Mouse (Mus musculus) midbrain, postnatal 0 days (tissue): ENCODE data around the gene Gm49391. TPM values are rescaled to one million over a fixed set of nuclear protein-coding genes. Genes with fewer than 3 reads are reported as not detected.

Experiments
- ATAC-seq: fragments of 200-750 bp; cut with Nextera tagmentation; 2 replicates; pipeline ENCODE4 v1.8.0; 2017; ENCODE audit warnings: moderate number of reproducible peaks, mild to moderate bottlenecking, moderate TSS enrichment, moderate library complexity; ENCODE audit not compliant: low FRiP score
- DNase-seq: peaks from one replicate; pipeline ENCODE4 v3.0.0-alpha.2; 2015; ENCODE audit warnings: low spot score
- H3K27ac ChIP-seq: fragments of 300-500 bp; sonication (generic); 2 replicates; pipeline ENCODE4 v1.5.1; 2014; ENCODE audit warnings: low read depth, mild to moderate bottlenecking, low read length, mixed read lengths
- H3K27me3 ChIP-seq: fragments of 300-500 bp; sonication (generic); 2 replicates; pipeline ENCODE4 v1.6.1; 2014; ENCODE audit warnings: low read length, control low read depth, mixed read lengths; ENCODE audit not compliant: insufficient read depth
- H3K36me3 ChIP-seq: fragments of 300-500 bp; sonication (generic); 2 replicates; pipeline ENCODE4 v1.6.1; 2014; ENCODE audit warnings: low read length, control low read depth, mixed read lengths; ENCODE audit not compliant: insufficient read depth
- H3K4me1 ChIP-seq: fragments of 300-500 bp; sonication (generic); 2 replicates; pipeline ENCODE4 v1.6.1; 2014; ENCODE audit warnings: mild to moderate bottlenecking, control low read depth, antibody characterized with exemption, low read length, mixed read lengths; ENCODE audit not compliant: insufficient read depth
- H3K4me2 ChIP-seq: fragments of 300-500 bp; sonication (generic); 2 replicates; pipeline ENCODE4 v1.6.1; 2014; ENCODE audit warnings: low read depth, mild to moderate bottlenecking, low read length, mixed read lengths; ENCODE audit not compliant: poor library complexity, severe bottlenecking
- H3K4me3 ChIP-seq: fragments of 300-500 bp; sonication (generic); 2 replicates; pipeline ENCODE4 v1.5.1; 2014; ENCODE audit warnings: low read depth, mild to moderate bottlenecking, low read length, moderate library complexity
- H3K9ac ChIP-seq: fragments of 300-500 bp; sonication (generic); replicated peaks from 2 replicates; pipeline ENCODE4 v1.6.1; 2014; ENCODE audit warnings: mild to moderate bottlenecking, low read length, moderate library complexity, mixed read lengths; ENCODE audit not compliant: poor library complexity, severe bottlenecking
- H3K9me3 ChIP-seq: fragments of 300-500 bp; sonication (generic); 2 replicates; pipeline ENCODE4 v1.6.1; 2016; ENCODE audit warnings: low read length, control low read depth
- CTCF ChIP-seq: IDR thresholded peaks from 2 replicates; pipeline ENCODE4 v1.5.1; 2016; ENCODE audit warnings: antibody characterized with exemption, mild to moderate bottlenecking
- WGBS: fragments of 180-500 bp; shearing (Covaris S2); extraction: QIAGEN DNeasy Blood & Tissue Kit; methylation state at CpG from one replicate; pipeline ENCODE4 v1.1.7; 2014; 5-methylcytosine and 5-hydroxymethylcytosine counted together
- polyA plus RNA-seq: library from polyadenylated mRNA; unstranded; fragments of >200 nt; fragmentation: Nextera tagmentation; extraction: Ambion mirVana; gene quantifications from 2 replicates; pipeline ENCODE4 v1.2.1, GENCODE M21; 2015
- total RNA-seq: library from RNA; depleted of rRNA; stranded (reverse); fragments of >200 nt; gene quantifications from 2 replicates; pipeline ENCODE4 v1.2.3, GENCODE M21; 2014; rRNA removed

The Gm49391 gene
- total and polyA plus RNA-seq, 2 experiments from 2014 or later, result 0.75 to 6.0 TPM

DNA sequence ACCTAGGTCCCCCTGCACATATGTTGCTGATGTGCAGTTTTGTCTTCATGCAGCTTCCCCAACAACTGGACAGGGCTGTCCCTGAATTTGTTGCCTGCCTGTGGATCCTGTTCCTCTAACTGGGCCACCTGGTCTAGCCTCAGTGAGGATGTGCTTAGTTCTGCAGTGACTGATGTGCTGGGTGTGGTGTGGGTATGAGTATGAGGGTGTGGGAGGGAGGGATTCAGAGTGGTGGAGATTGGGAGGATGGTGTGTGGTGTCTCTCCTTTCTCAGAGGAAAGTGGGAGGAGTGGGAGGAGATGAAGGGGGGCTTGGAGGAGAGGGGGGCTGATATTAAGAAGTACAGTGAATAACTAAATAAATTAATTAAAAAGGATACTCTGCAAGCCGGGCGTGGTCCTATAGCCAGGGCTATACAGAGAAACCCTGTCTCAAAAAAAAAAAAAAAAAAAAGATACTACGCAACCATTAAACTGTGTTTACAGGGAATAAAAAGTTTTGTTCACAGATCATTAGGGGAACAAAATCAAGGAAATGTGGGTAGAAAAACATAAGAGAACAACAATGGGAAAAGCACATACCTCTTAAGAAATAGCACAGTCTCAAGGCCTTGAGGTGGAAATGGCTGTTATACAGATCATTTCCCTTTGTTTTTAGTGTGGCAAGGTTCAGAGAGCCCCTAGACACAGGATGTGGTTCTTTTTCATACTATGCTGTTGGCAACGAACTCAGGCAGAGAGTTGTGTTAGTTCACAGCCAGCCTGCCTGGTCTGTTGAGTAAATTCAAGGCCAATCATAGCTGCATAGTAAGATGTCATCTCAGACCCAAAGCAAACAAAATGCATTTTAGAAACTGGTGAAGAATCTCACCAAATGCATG lies 87.9 kb downstream of the Gm49391 start:
- Histone ChIP-seq H3K27me3 (no peaks in the 10 kb centered on the region), H3K9ac (no peak overlapping the region), H3K27ac (no peak overlapping the region), H3K4me3 (no peak overlapping the region), H3K4me2 (no peak overlapping the region), H3K36me3 (no peaks in the 10 kb centered on the region), H3K9me3 (no peaks in the 10 kb centered on the region), H3K4me1 (no peaks in the 10 kb centered on the region)
- no peak for DNase-seq
- WGBS, result 82% methylated on average over 4 of the region's 4 CpGs
- TF ChIP-seq CTCF, result no peak
- no peak for ATAC-seq

Other genes with a start within 250 kb of the Gm49391 start
- gene BC051665, start 150.2 kb downstream of the Gm49391 start, total RNA-seq, result not detected in 2 replicates
- not detected in 2 replicates for gene BC051665, start 150.2 kb downstream of the Gm49391 start, polyA plus RNA-seq
- not detected in 2 replicates for gene Ctsll3, start 133.7 kb downstream of the Gm49391 start, total RNA-seq
- gene Ctsll3, start 133.7 kb downstream of the Gm49391 start, polyA plus RNA-seq, result not detected in 2 replicates
- 0.22 and 0.38 TPM in 2 replicates for gene 4930486L24Rik, start 72.1 kb downstream of the Gm49391 start, total RNA-seq
- gene 4930486L24Rik, start 72.1 kb downstream of the Gm49391 start, polyA plus RNA-seq, result not detected in 2 replicates
- gene Gm49392, start 39.7 kb downstream of the Gm49391 start, total RNA-seq, result not detected in 2 replicates
- not detected in 2 replicates for gene Gm49392, start 39.7 kb downstream of the Gm49391 start, polyA plus RNA-seq
- gene Ctla2b, start 39.1 kb downstream of the Gm49391 start, total RNA-seq, result 2.0 and 3.2 TPM in 2 replicates
- gene Ctla2b, start 39.1 kb downstream of the Gm49391 start, polyA plus RNA-seq, result 0.54 and 1.9 TPM in 2 replicates
- not detected in 2 replicates for gene Tpbpb, start 31.7 kb downstream of the Gm49391 start, total RNA-seq
- gene Tpbpb, start 31.7 kb downstream of the Gm49391 start, polyA plus RNA-seq, result not detected in 2 replicates
- gene Gm49393, start 981 bp downstream of the Gm49391 start, total RNA-seq, result not detected in 2 replicates
- not detected in 2 replicates for gene Gm49393, start 981 bp downstream of the Gm49391 start, polyA plus RNA-seq
- 8.5 and 13.0 TPM in 2 replicates for gene Ctla2a, start 54 bp upstream of the Gm49391 start, total RNA-seq
- 32.0 and 39.9 TPM in 2 replicates for gene Ctla2a, start 54 bp upstream of the Gm49391 start, polyA plus RNA-seq
- not detected in 2 replicates for gene Tpbpa, start 5.4 kb upstream of the Gm49391 start, total RNA-seq
- not detected in 2 replicates for gene Tpbpa, start 5.4 kb upstream of the Gm49391 start, polyA plus RNA-seq
- gene Ctsj, start 69.4 kb upstream of the Gm49391 start, total RNA-seq, result not detected in 2 replicates
- not detected in 2 replicates for gene Ctsj, start 69.4 kb upstream of the Gm49391 start, polyA plus RNA-seq
- not detected in 2 replicates for gene Ctsq, start 104.1 kb upstream of the Gm49391 start, total RNA-seq
- not detected in 2 replicates for gene Ctsq, start 104.1 kb upstream of the Gm49391 start, polyA plus RNA-seq
- not detected in 2 replicates for gene Ctsr, start 227.7 kb upstream of the Gm49391 start, total RNA-seq
- gene Ctsr, start 227.7 kb upstream of the Gm49391 start, polyA plus RNA-seq, result not detected in 2 replicates